Mouse (Mus musculus) stomach, embryonic 16.5 days (tissue): ENCODE data around the gene Otub2. TPM values are rescaled to one million over a fixed set of nuclear protein-coding genes. Genes with fewer than 3 reads are reported as not detected.
"Not testable (repeated sequence)": the region's sequence is repeated elsewhere in the genome, so short reads cannot be mapped to it uniquely, and the experiment has no call there.

Experiments
- ATAC-seq: fragments of 200-750 bp; cut with Nextera tagmentation; 2 replicates; pipeline ENCODE4 v1.8.0; 2017; ENCODE audit warnings: moderate number of reproducible peaks, moderate TSS enrichment; ENCODE audit not compliant: insufficient read depth, low FRiP score
- H3K27ac ChIP-seq: fragments of 300-500 bp; sonication (generic); 2 replicates; pipeline ENCODE4 v1.5.1; 2014; ENCODE audit warnings: low read length
- H3K27me3 ChIP-seq: fragments of 300-500 bp; sonication (generic); 2 replicates; pipeline ENCODE4 v1.6.1; 2014; ENCODE audit warnings: low read length, control low read depth, mixed read lengths; ENCODE audit not compliant: control insufficient read depth, insufficient read depth
- H3K36me3 ChIP-seq: fragments of 300-500 bp; sonication (generic); 2 replicates; pipeline ENCODE4 v1.6.1; 2014; ENCODE audit warnings: low read length; ENCODE audit not compliant: control insufficient read depth, insufficient read depth
- H3K4me1 ChIP-seq: fragments of 300-500 bp; sonication (generic); 2 replicates; pipeline ENCODE4 v1.6.1; 2014; ENCODE audit warnings: low read length, control low read depth, mixed read lengths; ENCODE audit not compliant: control insufficient read depth, insufficient read depth
- H3K4me2 ChIP-seq: fragments of 300-500 bp; sonication (generic); 2 replicates; pipeline ENCODE4 v1.6.1; 2014; ENCODE audit warnings: low read depth, low read length, mixed read lengths
- H3K4me3 ChIP-seq: fragments of 300-500 bp; sonication (generic); replicated peaks from 2 replicates; pipeline ENCODE4 v1.5.1; 2014; ENCODE audit warnings: mild to moderate bottlenecking, low read length
- H3K9ac ChIP-seq: fragments of 300-500 bp; sonication (generic); 2 replicates; pipeline ENCODE4 v1.6.1; 2014; ENCODE audit warnings: low read length
- H3K9me3 ChIP-seq: fragments of 300-500 bp; sonication (generic); replicated peaks from 2 replicates; pipeline ENCODE4 v1.6.1; 2016; ENCODE audit warnings: low read length, control low read depth; ENCODE audit not compliant: control insufficient read depth
- WGBS: fragments of 180-500 bp; shearing (Covaris S2); extraction: QIAGEN DNeasy Blood & Tissue Kit; methylation state at CpG from one replicate; pipeline ENCODE4 v1.1.7; 2014; 5-methylcytosine and 5-hydroxymethylcytosine counted together
- polyA plus RNA-seq: library from polyadenylated mRNA; unstranded; fragments of >200 nt; fragmentation: Nextera tagmentation; extraction: Ambion mirVana; gene quantifications from 2 replicates; pipeline ENCODE4 v1.2.1, GENCODE M21; 2015

Gene Otub2
- polyA plus RNA-seq, 1 experiment from 2014 or later, result 10.6 TPM

- not testable (repeated sequence) for H3K4me3 ChIP-seq, H3K27ac ChIP-seq, H3K9ac ChIP-seq, H3K4me2 ChIP-seq, H3K36me3 ChIP-seq, H3K27me3 ChIP-seq, H3K4me1 ChIP-seq, ATAC-seq, H3K9me3 ChIP-seq
- WGBS, result 29% methylated on average over 6 of the region's 7 CpGs
Measured at GRCm38 (mm10) chr12:103444261-103444660, 55.8 kb downstream of the Otub2 start.

GRCm38 (mm10) chr12:103445060-103445459, 56.6 kb downstream of the Otub2 start:
- no peak overlapping the region for H3K4me3 ChIP-seq
- H3K9ac ChIP-seq, result no peak overlapping the region
- H3K27ac ChIP-seq, result no peak overlapping the region
- no peak overlapping the region for H3K4me2 ChIP-seq
- H3K9me3 ChIP-seq, result no peaks in the 10 kb centered on the region
- no peaks in the 10 kb centered on the region for H3K4me1 ChIP-seq
- ATAC-seq, result no peak
- H3K36me3 ChIP-seq, result no peaks in the 10 kb centered on the region
- H3K27me3 ChIP-seq, result no peaks in the 10 kb centered on the region
- WGBS, result 74% methylated on average over 3 of the region's 3 CpGs

- no peak overlapping the region for H3K4me3 ChIP-seq
- H3K4me1 ChIP-seq, result no peaks in the 10 kb centered on the region
- no peak overlapping the region for H3K27ac ChIP-seq
- no peaks in the 10 kb centered on the region for H3K36me3 ChIP-seq
- no peaks in the 10 kb centered on the region for H3K27me3 ChIP-seq
- no peak overlapping the region for H3K4me2 ChIP-seq
- no peak overlapping the region for H3K9ac ChIP-seq
- peak; percentile 49; the same call in 1 of the 2 replicates for ATAC-seq
- H3K9me3 ChIP-seq, result no peaks in the 10 kb centered on the region
Measured at GRCm38 (mm10) chr12:103453361-103453760, 64.9 kb downstream of the Otub2 start.

Other genes starting within 250 kb of the Otub2 start
- gene Prima1, start 146.5 kb upstream of the Otub2 start, polyA plus RNA-seq, result 0.90 and 1.3 TPM in 2 replicates
- gene Fam181a, start 77.7 kb upstream of the Otub2 start, polyA plus RNA-seq, result not detected in 2 replicates
- gene Asb2, start 32.7 kb upstream of the Otub2 start, polyA plus RNA-seq, result 26.3 and 27.7 TPM in 2 replicates
- gene 9330161L09Rik, start 19.1 kb downstream of the Otub2 start, polyA plus RNA-seq, result 0.18 and 0.39 TPM in 2 replicates
- gene Ddx24, start 37.1 kb downstream of the Otub2 start, polyA plus RNA-seq, result 79.8 and 85.7 TPM in 2 replicates
- 49.3 and 56.6 TPM in 2 replicates for gene Ifi27, start 45.5 kb downstream of the Otub2 start, polyA plus RNA-seq
- gene Ifi27l2a, start 55.0 kb downstream of the Otub2 start, polyA plus RNA-seq, result 17.0 and 18.1 TPM in 2 replicates
- 9.2 and 10.2 TPM in 2 replicates for gene Ifi27l2b, start 68.5 kb downstream of the Otub2 start, polyA plus RNA-seq
- 1.1 and 1.4 TPM in 2 replicates for gene Ppp4r4, start 143.6 kb downstream of the Otub2 start, polyA plus RNA-seq
- 2.0 and 3.3 TPM in 2 replicates for gene Serpina10, start 242.8 kb downstream of the Otub2 start, polyA plus RNA-seq